Mouse (Mus musculus) midbrain, embryonic 13.5 days (tissue): Measurements from ENCODE around the gene Npw. TPM values are rescaled to one million over a fixed set of nuclear protein-coding genes. Genes with fewer than 3 reads are reported as not detected.

Experiments used
- ATAC-seq: fragments of 200-750 bp; cut with Nextera tagmentation; 2 replicates; pipeline ENCODE4 v1.8.0; 2017; ENCODE audit warnings: mild to moderate bottlenecking, moderate TSS enrichment, moderate library complexity
- H3K27ac ChIP-seq: fragments of 300-500 bp; sonication (generic); 2 replicates; pipeline ENCODE4 v1.5.1; 2015; ENCODE audit warnings: inconsistent platforms, mild to moderate bottlenecking, moderate library complexity
- H3K27me3 ChIP-seq: fragments of 300-500 bp; sonication (generic); 2 replicates; pipeline ENCODE4 v1.6.1; 2015; ENCODE audit warnings: mild to moderate bottlenecking, inconsistent platforms
- H3K36me3 ChIP-seq: fragments of 300-500 bp; sonication (generic); 2 replicates; pipeline ENCODE4 v1.6.1; 2015; ENCODE audit warnings: mild to moderate bottlenecking, inconsistent platforms
- H3K4me1 ChIP-seq: fragments of 300-500 bp; sonication (generic); replicated peaks from 2 replicates; pipeline ENCODE4 v1.6.1; 2015; ENCODE audit warnings: inconsistent platforms
- H3K4me2 ChIP-seq: fragments of 300-500 bp; sonication (generic); replicated peaks from 2 replicates; pipeline ENCODE4 v1.6.1; 2015; ENCODE audit warnings: moderate library complexity, mild to moderate bottlenecking, inconsistent platforms
- H3K4me3 ChIP-seq: fragments of 300-500 bp; sonication (generic); replicated peaks from 2 replicates; pipeline ENCODE4 v1.5.1; 2015; ENCODE audit warnings: mild to moderate bottlenecking, inconsistent platforms
- H3K9ac ChIP-seq: fragments of 300-500 bp; sonication (generic); replicated peaks from 2 replicates; pipeline ENCODE4 v1.6.1; 2015; ENCODE audit warnings: mild to moderate bottlenecking, inconsistent platforms
- H3K9me3 ChIP-seq: fragments of 300-500 bp; sonication (generic); 2 replicates; pipeline ENCODE4 v1.6.1; 2016; ENCODE audit warnings: mild to moderate bottlenecking, inconsistent platforms
- WGBS: fragments of 180-500 bp; shearing (Covaris S2); methylation state at CpG from one replicate; pipeline ENCODE4 v1.1.7; 2015; 5-methylcytosine and 5-hydroxymethylcytosine counted together
- polyA plus RNA-seq: library from polyadenylated mRNA; unstranded; fragments of >200 nt; fragmentation: Nextera tagmentation; extraction: Ambion mirVana; gene quantifications from 2 replicates; pipeline ENCODE4 v1.2.1, GENCODE M21; 2015

Npw gene
- polyA plus RNA-seq, 1 experiment from 2014 or later: not detected

- 1% methylated on average over 55 of the region's 55 CpGs for WGBS
- H3K4me3 ChIP-seq: peak within 1 kb of the TSS; percentile 81
- H3K4me2 ChIP-seq: peak within 1 kb of the TSS; percentile 79
- peak within 1 kb of the TSS; percentile 87 for H3K27ac ChIP-seq
- H3K9ac ChIP-seq: peak within 1 kb of the TSS; percentile 93
- H3K4me1 ChIP-seq: peaks cover 47% of the 10 kb centered on the region
- H3K27me3 ChIP-seq: peaks cover 45% of the 10 kb centered on the region
- H3K9me3 ChIP-seq: no peaks in the 10 kb centered on the region
- ATAC-seq: peak; percentile 64
- H3K36me3 ChIP-seq: peaks cover 25% of the 10 kb centered on the region
These were observed 31.2 kb upstream of the Npw start, which contains the start of gene Syngr3 for GRCm38 (mm10) chr17:24689251-24690081. Syngr3 (minus strand) TSS chr17:24689955.

DNA sequence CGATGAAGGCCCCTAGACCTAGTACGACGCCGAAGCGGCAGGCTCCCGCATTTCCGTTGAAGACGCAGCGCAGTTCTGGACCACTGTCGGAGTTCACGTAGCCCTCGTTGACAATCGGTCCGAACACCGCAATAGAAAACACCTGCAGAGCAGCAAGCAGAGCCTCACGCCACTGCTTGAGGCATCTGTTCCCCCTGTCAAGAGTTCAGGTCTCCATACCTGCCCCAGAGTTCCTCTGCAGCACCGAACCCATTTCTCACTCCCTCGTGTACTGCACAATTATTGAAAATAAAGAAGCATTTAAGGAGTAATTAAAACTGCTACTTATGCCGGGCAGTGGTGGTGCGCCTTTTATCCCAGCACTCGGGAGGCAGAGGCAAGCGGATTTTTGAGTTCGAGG lies 29.3 kb upstream of the Npw start:
- Histone ChIP-seq H3K4me3 (peak overlapping the region; percentile 81), H3K4me2 (peak overlapping the region; percentile 79), H3K36me3 (peaks cover 20% of the 10 kb centered on the region), H3K27me3 (peaks cover 45% of the 10 kb centered on the region), H3K27ac (no peak overlapping the region), H3K9ac (peak overlapping the region; percentile 46), H3K9me3 (no peaks in the 10 kb centered on the region), H3K4me1 (peaks cover 43% of the 10 kb centered on the region)
- WGBS: 21% methylated on average over 23 of the region's 23 CpGs
- ATAC-seq: no peak

DNA sequence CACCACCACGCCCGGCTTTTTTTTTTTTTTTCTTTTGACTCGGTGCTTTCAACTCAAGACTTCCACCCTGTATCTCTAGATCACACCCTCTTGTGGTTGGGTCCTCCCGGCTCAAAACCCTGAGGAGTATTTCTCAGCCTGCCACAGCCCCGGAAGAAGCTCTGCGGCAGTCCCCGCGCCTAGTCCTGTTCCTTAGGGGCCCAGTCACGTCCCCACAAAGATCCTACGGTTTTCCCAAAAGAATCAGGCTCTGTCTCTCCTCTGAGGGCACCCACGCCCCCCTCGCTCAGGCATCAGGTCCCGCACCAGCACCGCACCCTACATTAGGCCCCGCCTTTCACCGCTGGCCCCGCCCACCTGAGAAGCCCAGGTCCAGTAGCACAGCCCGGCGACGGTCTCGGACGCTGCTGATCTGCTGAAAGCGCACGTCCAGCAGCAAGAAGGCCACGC lies 28.9 kb upstream of the Npw start:
- peak overlapping the region; percentile 81 for H3K4me3 ChIP-seq
- H3K9ac ChIP-seq: peak overlapping the region; percentile 46
- peaks cover 43% of the 10 kb centered on the region for H3K4me1 ChIP-seq
- H3K27me3 ChIP-seq: peaks cover 45% of the 10 kb centered on the region
- H3K4me2 ChIP-seq: peak overlapping the region; percentile 79
- WGBS: 2% methylated on average over 25 of the region's 25 CpGs
- peaks cover 20% of the 10 kb centered on the region for H3K36me3 ChIP-seq
- no peaks in the 10 kb centered on the region for H3K9me3 ChIP-seq
- no peak overlapping the region for H3K27ac ChIP-seq
- no peak for ATAC-seq

DNA sequence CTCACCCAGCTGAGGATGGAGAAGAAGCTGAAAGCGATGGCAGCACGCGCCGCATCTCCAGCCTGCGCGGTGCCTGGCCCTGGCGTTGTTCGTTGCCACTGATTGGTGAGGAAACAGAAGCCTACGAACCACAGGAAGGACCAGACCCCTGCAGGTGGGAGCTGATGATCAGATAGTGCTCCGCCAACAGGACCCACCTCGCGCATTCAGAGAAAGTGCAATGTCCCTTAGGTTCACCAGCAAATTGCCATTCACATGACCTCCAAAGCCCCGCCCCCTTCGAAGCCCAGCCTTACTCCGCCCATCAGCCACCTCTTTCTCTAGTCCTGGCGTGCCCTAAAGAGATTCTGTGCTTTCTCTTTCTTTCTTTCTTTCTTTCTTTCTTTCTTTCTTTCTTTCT lies 28.3 kb upstream of the Npw start:
- WGBS: 28% methylated on average over 16 of the region's 16 CpGs
- H3K4me3 ChIP-seq: no peak overlapping the region

DNA sequence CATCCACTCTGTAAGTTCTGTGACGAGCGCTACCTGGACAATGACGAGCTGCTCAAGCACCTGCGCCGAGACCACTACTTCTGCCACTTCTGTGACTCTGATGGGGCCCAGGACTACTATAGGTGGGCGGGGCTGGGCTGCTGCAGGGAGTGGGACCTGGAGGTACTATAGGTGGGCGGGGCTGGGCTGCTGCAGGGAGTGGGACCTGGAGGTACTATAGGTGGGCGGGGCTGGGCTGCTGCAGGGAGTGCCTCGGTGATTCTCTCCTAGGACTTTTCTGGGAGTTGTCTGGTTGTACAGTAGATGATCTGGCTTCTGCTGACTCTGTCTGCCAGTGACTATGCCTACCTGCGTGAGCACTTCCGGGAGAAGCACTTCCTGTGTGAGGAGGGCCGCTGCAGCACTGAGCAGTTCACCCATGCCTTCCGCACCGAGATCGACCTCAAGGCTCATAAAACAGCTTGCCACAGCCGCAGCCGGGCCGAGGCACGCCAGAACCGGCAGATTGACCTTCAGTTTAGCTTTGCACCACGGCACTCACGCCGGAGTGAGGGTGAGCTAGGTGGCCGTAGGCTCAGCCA lies 19.3 kb upstream of the Npw start:
- H3K36me3 ChIP-seq: peaks cover 60% of the 10 kb centered on the region

More for the DNA sequence above, 28.3 kb upstream of the Npw start:
- Histone ChIP-seq H3K4me2 (peak overlapping the region; percentile 19; the same call in 1 of the 2 replicates), H3K4me1 (peaks cover 43% of the 10 kb centered on the region), H3K9me3 (no peaks in the 10 kb centered on the region), H3K9ac (no peak overlapping the region), H3K36me3 (peaks cover 20% of the 10 kb centered on the region), H3K27ac (no peak overlapping the region), H3K27me3 (peaks cover 45% of the 10 kb centered on the region)
- ATAC-seq: no peak

GRCm38 (mm10) chr17:24676877-24677276 lies 18.6 kb upstream of the Npw start:
- Histone ChIP-seq H3K4me1 (peaks cover 6% of the 10 kb centered on the region), H3K9ac (no peak overlapping the region)

More for the DNA sequence above, 19.3 kb upstream of the Npw start:
- Histone ChIP-seq H3K27ac (no peak overlapping the region), H3K9me3 (no peaks in the 10 kb centered on the region), H3K4me2 (no peak overlapping the region), H3K4me1 (no peaks in the 10 kb centered on the region; the same call in 1 of the 2 replicates), H3K27me3 (no peaks in the 10 kb centered on the region), H3K4me3 (no peak overlapping the region), H3K9ac (no peak overlapping the region)
- 95% methylated on average over 24 of the region's 24 CpGs for WGBS
- no peak for ATAC-seq

GRCm38 (mm10) chr17:24676187-24676586 lies 17.9 kb upstream of the Npw start:
- 55% methylated on average over 2 of the region's 2 CpGs for WGBS
- Histone ChIP-seq H3K27me3 (no peaks in the 10 kb centered on the region), H3K9ac (no peak overlapping the region)

More at GRCm38 (mm10) chr17:24676877-24677276, 18.6 kb upstream of the Npw start:
- ATAC-seq: no peak
- WGBS: 96% methylated on average over 5 of the region's 5 CpGs
- no peaks in the 10 kb centered on the region for H3K27me3 ChIP-seq
- H3K27ac ChIP-seq: no peak overlapping the region
- no peak overlapping the region for H3K4me2 ChIP-seq
- no peak overlapping the region for H3K4me3 ChIP-seq
- H3K9me3 ChIP-seq: no peaks in the 10 kb centered on the region
- peaks cover 53% of the 10 kb centered on the region for H3K36me3 ChIP-seq

GRCm38 (mm10) chr17:24674277-24674676 lies 16.0 kb upstream of the Npw start:
- Histone ChIP-seq H3K4me3 (no peak overlapping the region), H3K27me3 (no peaks in the 10 kb centered on the region), H3K4me2 (no peak overlapping the region), H3K9me3 (no peaks in the 10 kb centered on the region), H3K4me1 (peaks cover 24% of the 10 kb centered on the region), H3K27ac (no peak overlapping the region), H3K9ac (no peak overlapping the region), H3K36me3 (peaks cover 29% of the 10 kb centered on the region)
- ATAC-seq: no peak
- WGBS: 90% methylated on average over 7 of the region's 7 CpGs

More at GRCm38 (mm10) chr17:24676187-24676586, 17.9 kb upstream of the Npw start:
- Histone ChIP-seq H3K4me3 (no peak overlapping the region), H3K36me3 (peaks cover 48% of the 10 kb centered on the region), H3K27ac (no peak overlapping the region), H3K4me2 (no peak overlapping the region), H3K9me3 (no peaks in the 10 kb centered on the region), H3K4me1 (peaks cover 12% of the 10 kb centered on the region)
- ATAC-seq: no peak

GRCm38 (mm10) chr17:24672141-24672540 lies 13.9 kb upstream of the Npw start:
- Histone ChIP-seq H3K9ac (0 out of 2 replicates have a peak overlapping the region, but pooled peaks have one; percentile 98), H3K4me2 (no peak overlapping the region), H3K4me3 (no peak overlapping the region), H3K36me3 (peaks cover 8% of the 10 kb centered on the region), H3K9me3 (no peaks in the 10 kb centered on the region), H3K4me1 (peaks cover 32% of the 10 kb centered on the region), H3K27ac (no peak overlapping the region), H3K27me3 (no peaks in the 10 kb centered on the region)
- ATAC-seq: no peak
- WGBS: 46% methylated on average over 5 of the region's 5 CpGs

GRCm38 (mm10) chr17:24671346-24671745 lies 13.1 kb upstream of the Npw start:
- no peak overlapping the region for H3K4me3 ChIP-seq
- H3K4me1 ChIP-seq: peaks cover 32% of the 10 kb centered on the region
- ATAC-seq: no peak
- 79% methylated on average over 5 of the region's 5 CpGs for WGBS
- H3K27me3 ChIP-seq: no peaks in the 10 kb centered on the region
- H3K9ac ChIP-seq: peak overlapping the region; percentile 98
- no peaks in the 10 kb centered on the region for H3K9me3 ChIP-seq
- H3K36me3 ChIP-seq: no peaks in the 10 kb centered on the region
- peak overlapping the region; percentile 82 for H3K4me2 ChIP-seq
- H3K27ac ChIP-seq: no peak overlapping the region

GRCm38 (mm10) chr17:24670246-24670844 lies 12.1 kb upstream of the Npw start:
- 17% methylated on average over 8 of the region's 8 CpGs for WGBS

More at GRCm38 (mm10) chr17:24670246-24670844, 12.1 kb upstream of the Npw start:
- H3K36me3 ChIP-seq: no peaks in the 10 kb centered on the region
- H3K4me1 ChIP-seq: peaks cover 32% of the 10 kb centered on the region
- H3K4me2 ChIP-seq: peak overlapping the region; percentile 82
- H3K27me3 ChIP-seq: no peaks in the 10 kb centered on the region
- H3K9ac ChIP-seq: peak overlapping the region; percentile 98
- no peaks in the 10 kb centered on the region for H3K9me3 ChIP-seq
- H3K27ac ChIP-seq: peak overlapping the region; percentile 84
- H3K4me3 ChIP-seq: peak overlapping the region; percentile 96
- no peak for ATAC-seq
